Mouse (Mus musculus) hindbrain, embryonic 14.5 days (tissue): ENCODE measurements around the gene Lman2l. TPM values are rescaled to one million over a fixed set of nuclear protein-coding genes. Genes with fewer than 3 reads are reported as not detected.

Experiments
- ATAC-seq: fragments of 200-750 bp; cut with Nextera tagmentation; 2 replicates; pipeline ENCODE4 v1.8.0; 2017; ENCODE audit warnings: moderate number of reproducible peaks, mild to moderate bottlenecking, moderate TSS enrichment, moderate library complexity; ENCODE audit not compliant: low FRiP score
- DNase-seq: peaks from one replicate; pipeline ENCODE4 v3.0.0-alpha.2; 2015; ENCODE audit warnings: low spot score
- H3K27ac ChIP-seq: fragments of 300-500 bp; sonication (generic); 2 replicates; pipeline ENCODE4 v1.5.1; 2014; ENCODE audit warnings: mild to moderate bottlenecking, moderate library complexity
- H3K27me3 ChIP-seq: fragments of 300-500 bp; sonication (generic); 2 replicates; pipeline ENCODE4 v1.6.1; 2014; ENCODE audit warnings: mild to moderate bottlenecking, low read length, mixed read lengths; ENCODE audit not compliant: control insufficient read depth, insufficient read depth
- H3K36me3 ChIP-seq: fragments of 300-500 bp; sonication (generic); replicated peaks from 2 replicates; pipeline ENCODE4 v1.6.1; 2014; ENCODE audit not compliant: control insufficient read depth, insufficient read depth
- H3K4me1 ChIP-seq: fragments of 300-500 bp; sonication (generic); replicated peaks from 2 replicates; pipeline ENCODE4 v1.6.1; 2014; ENCODE audit warnings: antibody characterized with exemption, low read length, mixed read lengths; ENCODE audit not compliant: control insufficient read depth, insufficient read depth
- H3K4me2 ChIP-seq: fragments of 300-500 bp; sonication (generic); replicated peaks from 2 replicates; pipeline ENCODE4 v1.6.1; 2014; ENCODE audit warnings: mild to moderate bottlenecking, moderate library complexity
- H3K4me3 ChIP-seq: fragments of 300-500 bp; sonication (generic); replicated peaks from 2 replicates; pipeline ENCODE4 v1.5.1; 2014; ENCODE audit warnings: mild to moderate bottlenecking, low read length
- H3K9ac ChIP-seq: fragments of 300-500 bp; sonication (generic); 2 replicates; pipeline ENCODE4 v1.6.1; 2014
- H3K9me3 ChIP-seq: fragments of 300-500 bp; sonication (generic); 2 replicates; pipeline ENCODE4 v1.6.1; 2016; ENCODE audit warnings: low read length; ENCODE audit not compliant: control insufficient read depth
- WGBS: fragments of 180-500 bp; shearing (Covaris S2); extraction: QIAGEN DNeasy Blood & Tissue Kit; methylation state at CpG from one replicate; pipeline ENCODE4 v1.1.7; 2014; 5-methylcytosine and 5-hydroxymethylcytosine counted together
- polyA plus RNA-seq: library from polyadenylated mRNA; unstranded; fragments of >200 nt; fragmentation: Nextera tagmentation; extraction: Ambion mirVana; gene quantifications from 2 replicates; pipeline ENCODE4 v1.2.1, GENCODE M21; 2014

Gene Lman2l
- polyA plus RNA-seq, 1 experiment from 2014 or later = 41.8 TPM

GRCm38 (mm10) chr1:36478343-36478795, 33.3 kb upstream of the Lman2l start:
- DNase-seq (no peak), ATAC-seq (no peak)
- Histone ChIP-seq H3K4me2 (no peak overlapping the region), H3K4me3 (no peak overlapping the region), H3K4me1 (peaks cover 34% of the 10 kb centered on the region), H3K9ac (no peak overlapping the region), H3K36me3 (no peaks in the 10 kb centered on the region), H3K27me3 (no peaks in the 10 kb centered on the region), H3K27ac (no peak overlapping the region), H3K9me3 (no peaks in the 10 kb centered on the region)
- 46% methylated on average over 2 of the region's 2 CpGs for WGBS

GRCm38 (mm10) chr1:36476426-36476825, 31.4 kb upstream of the Lman2l start:
- no peak for ATAC-seq

GRCm38 (mm10) chr1:36475480-36476110, 30.5 kb upstream of the Lman2l start:
- H3K9ac ChIP-seq = peak overlapping the region; percentile 28; the same call in 1 of the 2 replicates
- H3K36me3 ChIP-seq = no peaks in the 10 kb centered on the region
- H3K9me3 ChIP-seq = no peaks in the 10 kb centered on the region
- DNase-seq (no peak), ATAC-seq (no peak)
- H3K4me2 ChIP-seq = peak overlapping the region; percentile 73
- H3K27ac ChIP-seq = no peak overlapping the region
- no peak overlapping the region for H3K4me3 ChIP-seq
- WGBS = 49% methylated on average over 8 of the region's 8 CpGs
- no peaks in the 10 kb centered on the region for H3K27me3 ChIP-seq
- H3K4me1 ChIP-seq = peaks cover 50% of the 10 kb centered on the region

More at GRCm38 (mm10) chr1:36476426-36476825, 31.4 kb upstream of the Lman2l start:
- H3K27me3 ChIP-seq = no peaks in the 10 kb centered on the region
- WGBS = 92% methylated on average over 7 of the region's 7 CpGs
- no peak for DNase-seq
- H3K9me3 ChIP-seq = no peaks in the 10 kb centered on the region
- no peak overlapping the region for H3K4me3 ChIP-seq
- H3K27ac ChIP-seq = no peak overlapping the region
- no peaks in the 10 kb centered on the region for H3K36me3 ChIP-seq
- H3K4me2 ChIP-seq = 0 out of 2 replicates have a peak overlapping the region, but pooled peaks have one; percentile 73
- H3K4me1 ChIP-seq = peaks cover 50% of the 10 kb centered on the region
- H3K9ac ChIP-seq = no peak overlapping the region

- Histone ChIP-seq H3K4me2 (peak overlapping the region; percentile 73), H3K9ac (no peak overlapping the region), H3K4me3 (no peak overlapping the region), H3K27me3 (no peaks in the 10 kb centered on the region), H3K4me1 (peaks cover 50% of the 10 kb centered on the region), H3K9me3 (no peaks in the 10 kb centered on the region), H3K27ac (no peak overlapping the region), H3K36me3 (no peaks in the 10 kb centered on the region)
- 76% methylated on average over 3 of the region's 3 CpGs for WGBS
- no peak for ATAC-seq
- no peak for DNase-seq
Measured at GRCm38 (mm10) chr1:36474646-36475045, 29.6 kb upstream of the Lman2l start.

GRCm38 (mm10) chr1:36473211-36473780, 28.2 kb upstream of the Lman2l start:
- H3K9me3 ChIP-seq = no peaks in the 10 kb centered on the region
- H3K36me3 ChIP-seq = no peaks in the 10 kb centered on the region
- H3K4me3 ChIP-seq = 0 out of 2 replicates have a peak overlapping the region, but pooled peaks have one; percentile 66
- 77% methylated on average over 10 of the region's 10 CpGs for WGBS
- DNase-seq (no peak), ATAC-seq (no peak)
- peak overlapping the region; percentile 73 for H3K4me2 ChIP-seq
- H3K27ac ChIP-seq = no peak overlapping the region
- no peak overlapping the region for H3K9ac ChIP-seq
- H3K27me3 ChIP-seq = no peaks in the 10 kb centered on the region
- H3K4me1 ChIP-seq = peaks cover 50% of the 10 kb centered on the region

GRCm38 (mm10) chr1:36472106-36472440, 27.0 kb upstream of the Lman2l start:
- DNase-seq (no peak), ATAC-seq (no peak)
- no peak overlapping the region for H3K27ac ChIP-seq
- no peaks in the 10 kb centered on the region for H3K9me3 ChIP-seq
- peaks cover 50% of the 10 kb centered on the region for H3K4me1 ChIP-seq
- H3K4me2 ChIP-seq = peak overlapping the region; percentile 73
- H3K36me3 ChIP-seq = no peaks in the 10 kb centered on the region
- 11% methylated on average over 18 of the region's 18 CpGs for WGBS
- H3K27me3 ChIP-seq = no peaks in the 10 kb centered on the region
- H3K4me3 ChIP-seq = peak overlapping the region; percentile 66
- H3K9ac ChIP-seq = peak overlapping the region; percentile 73

GRCm38 (mm10) chr1:36471181-36472105, 26.4 kb upstream of the Lman2l start, which contains the start of gene Cnnm4:
Gene Cnnm4, plus strand, starts transcription at chr1:36471620.
- DNase-seq = peak; percentile 80
- Histone ChIP-seq H3K27ac (peak within 1 kb of the TSS; percentile 67), H3K4me1 (peaks cover 48% of the 10 kb centered on the region), H3K27me3 (no peaks in the 10 kb centered on the region), H3K36me3 (no peaks in the 10 kb centered on the region), H3K4me2 (peak within 1 kb of the TSS; percentile 73), H3K9ac (peak within 1 kb of the TSS; percentile 73), H3K4me3 (peak within 1 kb of the TSS; percentile 66), H3K9me3 (no peaks in the 10 kb centered on the region)
- under 1% methylated on average over 79 of the region's 98 CpGs for WGBS
- ATAC-seq = peak; percentile 91

GRCm38 (mm10) chr1:36469811-36470444, 24.9 kb upstream of the Lman2l start:
- ATAC-seq (no peak), DNase-seq (no peak)
- Histone ChIP-seq H3K27me3 (no peaks in the 10 kb centered on the region), H3K4me2 (no peak overlapping the region), H3K4me3 (no peak overlapping the region), H3K36me3 (no peaks in the 10 kb centered on the region), H3K9ac (no peak overlapping the region), H3K4me1 (peaks cover 32% of the 10 kb centered on the region), H3K27ac (no peak overlapping the region), H3K9me3 (no peaks in the 10 kb centered on the region)
- WGBS = 45% methylated on average over 2 of the region's 2 CpGs

GRCm38 (mm10) chr1:36467446-36467845, 22.4 kb upstream of the Lman2l start:
- no peaks in the 10 kb centered on the region for H3K27me3 ChIP-seq
- H3K36me3 ChIP-seq = no peaks in the 10 kb centered on the region
- DNase-seq = no peak
- no peak overlapping the region for H3K9ac ChIP-seq
- no peak overlapping the region for H3K4me2 ChIP-seq
- no peak for ATAC-seq
- H3K4me3 ChIP-seq = no peak overlapping the region
- no peaks in the 10 kb centered on the region for H3K9me3 ChIP-seq
- peaks cover 8% of the 10 kb centered on the region for H3K4me1 ChIP-seq
- H3K27ac ChIP-seq = no peak overlapping the region
- WGBS = 60% methylated on average over 5 of the region's 5 CpGs
